Mouse (Mus musculus): ENCODE results near the gene Dao. TPM values are rescaled to one million over a fixed set of nuclear protein-coding genes. Genes with fewer than 3 reads are reported as not detected.
A peak's percentile ranks its signal among the peaks of the same experiment; 100 is the strongest.

Dao gene
- total and polyA plus RNA-seq, 2 experiments from 2014 or later: not detected

GRCm38 (mm10) chr5:113983541-113983940 is 20.0 kb upstream of the Dao start:
- no peak overlapping the region for H3K4me2 ChIP-seq (ENCODE audit: low read depth, low read length)
- H3K4me1 ChIP-seq (ENCODE audit: control insufficient read depth, insufficient read depth): peaks cover 22% of the 10 kb centered on the region
- TF ChIP-seq EP300 (IDR thresholded peaks at IDR 0.05; ENCODE audit: low read depth) (no peak), CTCF (IDR thresholded peaks at IDR 0.05; ENCODE audit: low read depth) (no peak)
- ATAC-seq (ENCODE audit: insufficient read depth, low read depth): no peak
- H3K27me3 ChIP-seq (ENCODE audit: control insufficient read depth, insufficient read depth, low read length): no peaks in the 10 kb centered on the region
- WGBS: 30% methylated on average over 6 of the region's 6 CpGs
- H3K27ac ChIP-seq (ENCODE audit: low read depth): no peak overlapping the region
- no peaks in the 10 kb centered on the region for H3K9me3 ChIP-seq (replicated peaks; ENCODE audit: control insufficient read depth, low read length)
- no peak for DNase-seq (ENCODE audit: low spot score)
- peaks cover 2% of the 10 kb centered on the region; the same call in 1 of the 2 replicates for H3K36me3 ChIP-seq (replicated peaks; ENCODE audit: control insufficient read depth, insufficient read depth, low read length)
- no peak overlapping the region for H3K4me3 ChIP-seq (ENCODE audit: low read depth, low read length)
- no peak overlapping the region for H3K9ac ChIP-seq (replicated peaks; ENCODE audit: low read depth, low read length)

- Histone ChIP-seq H3K4me1 (ENCODE audit: control insufficient read depth, insufficient read depth) (peaks cover 22% of the 10 kb centered on the region), H3K27ac (ENCODE audit: low read depth) (no peak overlapping the region), H3K4me3 (ENCODE audit: low read depth, low read length) (no peak overlapping the region), H3K27me3 (ENCODE audit: control insufficient read depth, insufficient read depth, low read length) (no peaks in the 10 kb centered on the region), H3K36me3 (replicated peaks; ENCODE audit: control insufficient read depth, insufficient read depth, low read length) (peaks cover 5% of the 10 kb centered on the region; the same call in 1 of the 2 replicates), H3K9ac (replicated peaks; ENCODE audit: low read depth, low read length) (no peak overlapping the region), H3K9me3 (replicated peaks; ENCODE audit: control insufficient read depth, low read length) (no peaks in the 10 kb centered on the region), H3K4me2 (ENCODE audit: low read depth, low read length) (no peak overlapping the region)
- WGBS: 75% methylated on average over 13 of the region's 13 CpGs
- ATAC-seq (ENCODE audit: insufficient read depth, low read depth) (no peak), DNase-seq (ENCODE audit: low spot score) (no peak)
- no peak for TF ChIP-seq EP300 (IDR thresholded peaks at IDR 0.05; ENCODE audit: low read depth)
- no peak for TF ChIP-seq CTCF (IDR thresholded peaks at IDR 0.05; ENCODE audit: low read depth)
Measured at GRCm38 (mm10) chr5:113984025-113984740, 19.3 kb upstream of the Dao start.

GRCm38 (mm10) chr5:113985737-113986136 is 17.8 kb upstream of the Dao start:
- Histone ChIP-seq H3K36me3 (replicated peaks; ENCODE audit: control insufficient read depth, insufficient read depth, low read length) (peaks cover 5% of the 10 kb centered on the region; the same call in 1 of the 2 replicates), H3K4me1 (ENCODE audit: control insufficient read depth, insufficient read depth) (peaks cover 22% of the 10 kb centered on the region), H3K27ac (ENCODE audit: low read depth) (peak overlapping the region; percentile 56), H3K9ac (replicated peaks; ENCODE audit: low read depth, low read length) (no peak overlapping the region), H3K9me3 (replicated peaks; ENCODE audit: control insufficient read depth, low read length) (no peaks in the 10 kb centered on the region), H3K4me3 (ENCODE audit: low read depth, low read length) (no peak overlapping the region), H3K4me2 (ENCODE audit: low read depth, low read length) (no peak overlapping the region), H3K27me3 (ENCODE audit: control insufficient read depth, insufficient read depth, low read length) (no peaks in the 10 kb centered on the region)
- ATAC-seq (ENCODE audit: insufficient read depth, low read depth) (no peak), DNase-seq (ENCODE audit: low spot score) (no peak)
- WGBS: 54% methylated on average over 2 of the region's 2 CpGs
- TF ChIP-seq CTCF (IDR thresholded peaks at IDR 0.05; ENCODE audit: low read depth): no peak
- no peak for TF ChIP-seq EP300 (IDR thresholded peaks at IDR 0.05; ENCODE audit: low read depth)

GRCm38 (mm10) chr5:113986182-113986961 is 17.1 kb upstream of the Dao start:
- H3K4me3 ChIP-seq (ENCODE audit: low read depth, low read length): no peak overlapping the region
- TF ChIP-seq CTCF (IDR thresholded peaks at IDR 0.05; ENCODE audit: low read depth) (no peak; the same call in 1 of the 2 replicates), EP300 (IDR thresholded peaks at IDR 0.05; ENCODE audit: low read depth) (0 out of 2 replicates have a peak, but pooled peaks have one; percentile 27)
- H3K36me3 ChIP-seq (replicated peaks; ENCODE audit: control insufficient read depth, insufficient read depth, low read length): peaks cover 10% of the 10 kb centered on the region; the same call in 1 of the 2 replicates
- H3K4me2 ChIP-seq (ENCODE audit: low read depth, low read length): no peak overlapping the region
- H3K9me3 ChIP-seq (replicated peaks; ENCODE audit: control insufficient read depth, low read length): no peaks in the 10 kb centered on the region
- peaks cover 25% of the 10 kb centered on the region for H3K4me1 ChIP-seq (ENCODE audit: control insufficient read depth, insufficient read depth)
- ATAC-seq (ENCODE audit: insufficient read depth, low read depth) (peak; percentile 55), DNase-seq (ENCODE audit: low spot score) (peak; percentile 28)
- WGBS: 29% methylated on average over 9 of the region's 9 CpGs
- H3K27me3 ChIP-seq (ENCODE audit: control insufficient read depth, insufficient read depth, low read length): no peaks in the 10 kb centered on the region
- H3K9ac ChIP-seq (replicated peaks; ENCODE audit: low read depth, low read length): no peak overlapping the region
- peak overlapping the region; percentile 56 for H3K27ac ChIP-seq (ENCODE audit: low read depth)

- peaks cover 34% of the 10 kb centered on the region for H3K4me1 ChIP-seq (ENCODE audit: control insufficient read depth, insufficient read depth)
- H3K4me2 ChIP-seq (ENCODE audit: low read depth, low read length): no peak overlapping the region
- ATAC-seq (ENCODE audit: insufficient read depth, low read depth): no peak
- no peak overlapping the region for H3K27ac ChIP-seq (ENCODE audit: low read depth)
- peak; percentile 20 for DNase-seq (ENCODE audit: low spot score)
- no peaks in the 10 kb centered on the region for H3K27me3 ChIP-seq (ENCODE audit: control insufficient read depth, insufficient read depth, low read length)
- H3K9me3 ChIP-seq (replicated peaks; ENCODE audit: control insufficient read depth, low read length): no peaks in the 10 kb centered on the region
- TF ChIP-seq CTCF (IDR thresholded peaks at IDR 0.05; ENCODE audit: low read depth) (no peak), EP300 (IDR thresholded peaks at IDR 0.05; ENCODE audit: low read depth) (no peak)
- no peak overlapping the region for H3K4me3 ChIP-seq (ENCODE audit: low read depth, low read length)
- peaks cover 11% of the 10 kb centered on the region; the same call in 1 of the 2 replicates for H3K36me3 ChIP-seq (replicated peaks; ENCODE audit: control insufficient read depth, insufficient read depth, low read length)
- no peak overlapping the region for H3K9ac ChIP-seq (replicated peaks; ENCODE audit: low read depth, low read length)
- WGBS: 62% methylated on average over 20 of the region's 20 CpGs
Measured at GRCm38 (mm10) chr5:113989437-113990024, 14.0 kb upstream of the Dao start.

All from heart, postnatal 0 days (tissue).